Mouse (Mus musculus) c-Kit-positive CD71-positive TER-119-positive erythroid progenitor cells, embryonic 14.5 days (primary cell): Measurements from ENCODE around the gene Casq2.

Experiments
- DNase-seq: peaks from one replicate; pipeline ENCODE4 v3.0.0-alpha.2; 2013; ENCODE audit warnings: low spot score

Casq2 gene

GRCm38 (mm10) chr3:102086283-102086682 is at the start of gene Casq2:
Gene Casq2, plus strand, starts transcription at chr3:102086415.
- DNase-seq, result no peak

- DNase-seq, result no peak
These were observed 48.4 kb upstream of the Casq2 start for GRCm38 (mm10) chr3:102037806-102038205.

DNA sequence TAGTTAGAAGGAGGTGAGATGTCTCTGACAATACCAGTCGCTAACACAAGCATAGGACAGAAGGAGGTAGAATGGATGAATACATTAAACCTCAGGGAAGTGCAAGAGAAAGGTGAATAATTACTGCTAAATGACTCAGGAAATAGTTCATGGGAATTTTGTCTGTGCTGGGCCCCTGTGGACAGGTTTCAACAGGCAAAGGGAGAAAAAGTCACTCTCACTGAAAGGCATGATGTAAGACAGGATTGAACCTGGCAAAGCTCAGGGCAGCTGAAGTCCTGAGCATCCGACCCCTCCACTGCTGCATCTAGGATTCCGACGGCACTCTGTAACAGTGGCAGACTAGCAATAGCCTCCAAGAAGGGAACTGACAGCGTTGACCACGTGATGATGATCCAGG is 47.6 kb upstream of the Casq2 start:
- no peak for DNase-seq

DNA sequence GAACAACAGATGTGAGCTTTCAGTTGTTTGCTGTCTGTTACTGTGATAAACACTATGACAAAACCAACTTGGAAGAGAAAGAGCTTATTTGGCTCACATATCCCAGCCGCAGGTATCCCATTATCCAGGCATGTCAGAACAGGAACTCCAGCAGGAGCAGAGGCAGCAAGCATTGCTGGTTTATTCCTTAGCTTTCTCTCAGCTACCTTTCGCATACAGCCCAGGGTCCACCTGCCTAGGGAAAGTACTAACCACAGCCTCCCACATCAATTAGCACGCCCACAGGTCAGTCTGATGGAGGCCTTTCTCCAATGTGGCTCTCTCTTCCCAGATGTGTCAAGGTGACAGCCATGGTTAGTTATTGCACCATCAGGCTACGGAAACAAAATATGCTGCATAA is 44.6 kb upstream of the Casq2 start:
- no peak for DNase-seq

- DNase-seq, result no peak
These were observed 41.1 kb upstream of the Casq2 start for GRCm38 (mm10) chr3:102045071-102045470.

GRCm38 (mm10) chr3:102047532-102047931 is 38.7 kb upstream of the Casq2 start:
- no peak for DNase-seq

DNA sequence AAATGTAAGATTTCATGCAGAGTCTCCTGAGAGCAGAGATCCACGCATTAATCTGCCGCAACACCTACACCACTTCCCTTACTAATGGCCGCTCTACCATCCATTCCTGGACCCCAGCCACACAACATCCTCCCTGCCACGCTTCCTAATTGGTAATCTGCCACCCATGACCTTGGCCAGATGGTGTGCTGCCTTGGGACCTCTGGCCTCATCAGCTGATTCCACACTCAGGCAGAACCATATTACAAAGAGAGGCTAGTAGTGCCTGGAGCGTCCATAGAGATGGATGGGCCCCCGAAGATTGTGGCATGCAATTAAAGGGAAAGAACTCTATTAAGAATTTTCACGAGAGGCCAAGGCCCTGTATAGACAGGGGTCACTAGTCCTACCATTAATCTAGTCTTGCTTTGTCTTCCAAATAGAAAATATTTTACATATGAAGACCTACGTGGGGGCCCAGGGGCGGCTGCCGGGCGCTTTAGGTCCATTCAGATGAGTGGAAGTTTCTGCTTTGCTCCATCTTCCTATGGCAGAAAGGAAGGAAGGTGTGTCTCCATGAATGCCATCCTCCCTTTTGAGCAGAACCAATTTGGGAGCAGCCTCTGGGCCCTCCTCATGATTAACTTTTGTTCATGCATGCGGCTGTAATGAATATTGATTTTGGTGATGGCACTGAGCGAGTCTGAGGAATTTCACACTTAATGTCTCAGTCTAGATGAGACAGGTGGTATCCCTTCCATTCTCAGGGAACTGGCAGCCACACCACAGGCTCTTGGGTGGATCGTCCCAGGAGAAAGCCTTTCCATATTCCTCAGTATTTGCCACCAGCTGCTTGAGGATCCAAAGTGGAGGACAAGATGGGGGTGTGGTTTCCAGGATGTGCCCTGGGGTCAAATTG is 36.8 kb upstream of the Casq2 start:
- no peak for DNase-seq

GRCm38 (mm10) chr3:102052036-102052435 is 34.2 kb upstream of the Casq2 start:
- no peak for DNase-seq

DNA sequence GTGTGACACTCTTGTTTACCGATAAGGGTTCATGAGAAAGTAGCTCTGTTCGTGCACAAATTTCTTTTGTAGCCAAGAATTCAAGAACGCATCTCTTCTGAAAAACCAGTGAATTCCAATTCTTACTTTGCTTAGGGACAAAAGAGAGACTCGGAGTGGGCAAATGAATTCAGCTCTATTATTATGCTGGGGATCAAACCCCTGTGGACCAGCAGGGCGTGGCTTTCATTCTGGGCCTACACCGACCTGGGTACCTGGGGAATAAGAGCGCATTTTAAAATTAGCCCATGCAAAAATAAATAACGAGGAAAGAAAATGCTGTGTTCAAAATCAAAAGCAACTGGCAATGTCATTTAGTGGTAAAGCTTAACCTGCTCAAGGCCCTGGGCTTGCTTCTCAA is 32.9 kb upstream of the Casq2 start:
- DNase-seq, result no peak

GRCm38 (mm10) chr3:102055878-102056277 is 30.3 kb upstream of the Casq2 start:
- no peak for DNase-seq

DNA sequence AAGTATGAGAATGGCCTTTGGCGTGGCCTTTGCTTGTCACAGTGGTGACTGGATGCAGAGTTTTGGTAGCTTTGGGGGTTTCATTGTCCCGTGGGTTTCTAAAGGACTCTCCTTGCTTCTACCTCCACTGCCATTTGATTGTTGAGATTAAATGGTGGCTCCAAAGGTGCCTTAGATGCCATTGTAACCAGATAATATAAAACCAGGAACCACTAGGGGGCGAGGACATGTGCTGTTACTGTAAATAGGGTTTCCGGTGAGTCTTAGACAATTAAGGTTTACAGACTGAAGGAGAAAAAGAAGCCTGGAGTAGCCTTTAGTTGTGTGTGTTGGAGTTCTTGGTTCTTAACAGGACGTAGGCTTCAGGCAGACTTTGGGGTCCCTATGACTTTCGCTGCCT is 26.1 kb upstream of the Casq2 start:
- no peak for DNase-seq

DNA sequence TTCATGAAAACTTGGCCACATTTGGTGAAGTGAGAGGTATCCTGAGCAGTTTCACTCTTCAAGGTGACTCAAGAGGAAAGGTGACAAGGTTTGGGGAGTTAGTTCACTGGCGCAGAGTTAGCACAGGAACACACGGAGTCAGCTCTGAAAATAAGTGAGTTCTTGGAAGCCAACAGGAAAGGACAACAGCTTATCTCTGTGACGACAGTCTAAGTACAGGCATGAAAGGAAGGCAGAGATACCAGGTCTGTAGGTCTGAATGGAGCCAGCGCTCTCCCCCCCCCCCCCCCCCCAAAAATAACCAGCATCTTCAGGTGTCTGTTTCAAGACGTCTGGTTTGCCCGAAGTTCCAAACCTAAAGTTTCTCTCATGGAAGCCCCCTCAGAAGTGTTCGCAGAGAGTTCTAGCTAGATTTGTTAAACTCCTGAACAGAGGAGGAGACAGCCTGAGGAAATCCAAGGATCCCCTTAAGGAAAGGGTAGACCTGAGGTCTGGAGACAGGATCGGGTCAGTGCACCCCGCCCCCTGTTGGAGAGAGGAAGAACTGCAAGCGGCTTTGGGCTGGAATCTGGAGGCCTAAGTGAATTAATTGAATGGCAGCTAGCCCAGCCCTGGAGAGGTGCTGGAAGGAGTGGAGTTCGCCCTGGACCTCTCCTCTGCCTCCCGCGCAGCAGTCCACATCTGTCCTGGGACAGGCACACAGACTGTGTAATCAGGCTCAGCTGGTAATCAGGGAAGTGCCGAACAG is 24.1 kb upstream of the Casq2 start:
- DNase-seq, result peak; percentile 33

GRCm38 (mm10) chr3:102062671-102063010 is 23.6 kb upstream of the Casq2 start:
- no peak for DNase-seq

DNA sequence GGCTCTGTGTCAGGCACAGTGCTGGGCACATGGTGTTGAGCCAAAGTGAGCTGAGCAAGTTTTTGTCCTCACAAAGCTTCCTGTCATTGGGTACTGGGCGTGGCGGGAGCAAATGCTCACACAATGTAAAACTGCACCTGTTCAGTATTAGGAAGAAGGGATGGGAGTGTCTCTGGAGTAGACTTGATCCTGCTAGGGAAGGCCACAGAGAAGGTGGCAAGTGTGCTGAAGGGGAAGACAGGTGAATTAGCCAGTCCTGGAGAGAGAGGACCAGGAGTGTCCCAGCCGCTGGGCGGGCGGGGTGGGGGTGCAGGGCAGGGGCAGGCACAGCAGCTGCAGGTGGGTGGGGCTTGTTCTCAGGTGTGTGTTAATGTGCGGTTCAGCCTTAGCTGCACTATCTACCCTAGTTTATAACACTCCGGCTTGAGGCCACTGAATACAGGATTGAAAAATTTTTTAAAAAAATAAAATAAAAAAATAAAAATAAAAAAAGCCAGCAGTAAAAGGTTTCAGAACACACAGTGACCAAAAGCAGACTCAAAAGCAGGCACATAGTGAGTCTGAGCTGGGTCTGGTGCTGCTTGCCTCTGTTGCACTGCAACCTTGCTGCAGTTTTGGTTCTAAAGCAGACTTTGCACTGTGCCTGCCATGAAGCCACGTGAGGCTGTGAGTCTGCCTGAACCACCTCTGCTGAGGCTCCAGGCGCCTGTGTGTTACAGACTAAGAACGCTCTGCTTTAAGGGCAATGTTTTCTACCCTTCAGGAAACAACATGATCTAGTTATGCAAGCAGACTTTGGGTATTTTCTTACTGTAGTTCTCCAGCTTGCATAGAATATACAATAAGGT is 22.7 kb upstream of the Casq2 start:
- no peak for DNase-seq

- no peak for DNase-seq
These were observed 21.6 kb upstream of the Casq2 start for GRCm38 (mm10) chr3:102064566-102064965.

DNA sequence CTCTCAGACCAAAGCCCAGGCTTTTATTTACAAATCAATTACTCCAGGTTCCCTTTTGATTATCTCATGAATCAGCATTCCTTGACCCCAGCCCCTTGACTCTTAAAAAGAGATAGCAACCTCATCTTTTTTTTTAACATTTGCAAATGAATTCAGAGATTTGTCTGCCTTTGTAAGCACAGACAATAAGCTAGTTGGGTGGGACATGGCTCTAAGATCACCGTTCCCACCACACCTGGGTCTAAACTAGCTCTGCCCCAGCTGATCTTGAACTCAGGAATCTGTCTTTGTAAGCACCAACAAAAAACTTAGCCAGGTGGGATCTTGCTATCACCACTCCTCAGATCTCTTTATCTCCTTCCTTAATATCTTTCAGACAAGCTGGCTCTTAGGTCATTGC is 18.9 kb upstream of the Casq2 start:
- no peak for DNase-seq

- DNase-seq, result no peak
These were observed 18.4 kb upstream of the Casq2 start for GRCm38 (mm10) chr3:102067861-102068260.

- DNase-seq, result no peak
These were observed 17.0 kb upstream of the Casq2 start for GRCm38 (mm10) chr3:102069260-102069659.

DNA sequence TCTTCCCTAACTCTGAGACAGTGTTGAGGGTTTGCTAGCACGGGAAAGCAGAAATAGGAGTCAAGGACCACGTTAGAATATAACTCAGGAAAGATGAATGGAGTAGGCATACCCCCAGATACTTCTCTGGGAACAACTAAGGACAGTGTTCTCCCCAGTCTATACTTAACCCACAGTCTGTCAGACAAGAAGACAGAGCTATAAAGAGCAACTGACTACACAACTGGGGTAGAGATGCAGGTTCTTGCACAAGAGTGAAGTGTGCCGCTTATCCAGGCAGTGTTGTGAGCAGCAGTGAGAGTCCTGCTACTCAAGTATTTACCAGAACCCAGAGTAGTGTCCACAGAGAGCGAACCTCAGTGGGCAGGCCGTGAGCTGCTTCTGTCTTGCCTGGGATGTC is 16.5 kb upstream of the Casq2 start:
- no peak for DNase-seq

- no peak for DNase-seq
These were observed 15.9 kb upstream of the Casq2 start for GRCm38 (mm10) chr3:102070360-102070759.

GRCm38 (mm10) chr3:102071016-102071415 is 15.2 kb upstream of the Casq2 start:
- no peak for DNase-seq

DNA sequence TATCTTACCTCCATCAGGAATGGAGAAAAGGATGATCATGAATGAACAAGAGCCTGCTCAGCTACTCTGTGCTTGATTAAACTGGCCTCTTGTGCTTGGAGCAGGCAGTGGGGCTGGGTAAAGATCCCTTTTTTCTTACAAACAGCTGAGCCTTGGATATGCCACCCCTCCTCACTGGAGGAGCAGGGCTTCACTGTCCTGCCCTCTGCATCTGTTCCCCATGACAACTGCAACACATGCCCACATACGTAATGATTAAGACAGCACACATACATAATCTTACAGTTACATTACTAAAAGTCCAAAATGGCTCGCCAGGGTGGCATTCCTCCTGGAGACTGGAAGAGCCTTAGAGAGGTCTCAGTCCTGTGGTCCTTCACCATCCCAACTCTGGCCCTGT is 6.8 kb upstream of the Casq2 start:
- DNase-seq, result no peak

GRCm38 (mm10) chr3:102081862-102082261 is 4.4 kb upstream of the Casq2 start:
- peak; percentile 49 for DNase-seq
